Mouse (Mus musculus): ENCODE results near the gene Foxn3.

Gene Foxn3

DNA sequence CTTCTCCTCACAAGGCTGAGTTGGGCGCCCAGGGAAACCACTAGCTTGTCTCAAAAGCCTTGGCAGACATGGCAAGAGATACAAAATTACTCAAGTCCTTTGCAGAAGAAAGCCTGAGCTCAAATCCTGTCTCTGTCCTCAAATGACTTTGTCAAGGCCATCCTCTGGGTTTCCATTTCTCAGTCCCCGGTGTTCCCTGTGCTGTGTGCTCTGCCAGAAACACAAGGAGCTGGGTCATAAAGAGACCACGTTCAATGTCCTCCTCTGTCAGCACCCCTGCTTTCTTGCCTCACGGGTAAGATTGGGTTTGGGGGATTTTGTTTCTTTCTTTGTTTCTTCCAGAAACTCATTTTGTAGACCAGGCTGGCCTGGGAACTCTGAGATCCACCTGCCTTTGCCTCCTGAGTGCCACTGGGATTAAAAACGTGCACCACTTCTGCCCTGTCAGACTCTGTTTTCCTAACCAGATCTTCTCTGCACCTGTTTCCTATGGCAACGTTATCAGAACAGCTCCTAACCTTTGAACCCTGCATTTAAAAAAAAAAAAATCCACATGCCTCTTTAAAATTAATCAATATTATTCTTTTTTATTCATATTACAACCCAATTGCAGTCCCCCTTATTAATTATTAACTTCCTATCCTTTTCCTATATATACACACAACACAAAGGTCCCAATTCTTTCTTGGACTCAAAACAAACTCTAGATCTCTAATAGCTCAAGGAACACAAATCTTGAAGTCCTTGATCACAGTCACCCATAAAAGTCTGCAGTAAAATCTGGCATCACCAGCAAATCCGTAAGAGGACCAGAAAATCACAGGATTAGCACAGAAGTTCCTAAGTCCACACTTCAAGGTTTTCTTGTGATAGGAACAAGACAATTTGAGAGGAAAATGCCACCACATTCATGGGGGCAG is 144.6 kb downstream of the Foxn3 start:
- DNase-seq (ENCODE audit: extremely low read depth, low read depth) = no peak

DNA sequence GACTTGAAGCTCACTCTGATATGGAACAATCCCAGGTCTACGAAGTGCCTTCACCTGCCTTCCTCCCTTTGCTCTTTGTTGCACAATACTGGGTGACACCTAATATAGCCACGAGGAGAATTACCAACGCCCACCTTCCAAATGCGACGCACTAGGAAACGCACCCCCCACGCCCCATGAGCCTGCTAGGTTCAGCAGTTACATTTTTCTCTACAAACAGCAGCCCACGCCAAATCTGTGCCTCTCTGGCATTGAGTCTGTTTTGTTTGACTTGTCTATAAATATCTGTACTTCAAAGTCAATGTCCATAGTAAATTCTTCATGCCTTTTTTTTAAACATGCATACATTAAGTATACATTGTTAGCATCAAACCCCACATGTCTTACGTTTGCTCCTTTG is 145.5 kb downstream of the Foxn3 start:
- no peak for DNase-seq (ENCODE audit: extremely low read depth, low read depth)

DNA sequence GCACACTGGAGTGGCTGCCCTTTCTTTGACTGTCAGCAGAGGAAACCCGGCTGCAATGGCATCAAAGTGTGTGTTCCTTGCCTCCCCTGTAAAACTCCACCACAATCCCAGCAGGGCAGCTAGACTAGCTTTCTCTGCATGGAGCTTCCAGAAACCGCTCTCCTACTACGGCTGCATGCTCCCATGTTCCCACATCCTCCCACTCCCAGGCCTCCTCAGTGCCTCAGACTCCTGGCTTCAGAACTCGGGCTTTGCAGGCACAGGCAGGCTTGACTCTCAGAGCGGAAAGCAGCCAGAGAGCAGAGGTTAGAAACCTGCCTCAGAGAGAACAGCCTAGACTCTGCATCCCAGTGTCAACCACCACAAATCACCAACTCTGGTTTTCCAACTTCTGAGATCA is 147.8 kb downstream of the Foxn3 start:
- DNase-seq (ENCODE audit: extremely low read depth, low read depth) = no peak

DNA sequence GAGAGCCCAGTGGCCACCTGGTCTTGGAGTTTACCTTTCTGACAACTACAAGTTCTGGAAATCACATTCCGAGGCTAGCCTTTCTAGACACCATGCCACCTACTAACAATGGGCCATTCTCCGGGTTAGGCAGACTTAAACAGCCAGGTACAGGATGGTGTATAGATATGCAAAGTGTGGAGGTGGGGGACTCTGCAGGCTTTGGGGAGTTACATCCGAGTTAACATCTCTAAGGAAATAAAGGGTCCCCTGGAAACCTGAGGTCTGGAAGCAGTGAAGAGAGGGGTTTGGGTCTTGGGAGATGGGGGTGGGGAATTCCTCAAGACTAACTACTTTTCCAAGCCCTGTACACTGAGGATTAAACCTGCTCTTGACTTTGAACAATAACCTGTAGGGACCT is 150.9 kb downstream of the Foxn3 start:
- DNase-seq (ENCODE audit: extremely low read depth, low read depth) = no peak

DNA sequence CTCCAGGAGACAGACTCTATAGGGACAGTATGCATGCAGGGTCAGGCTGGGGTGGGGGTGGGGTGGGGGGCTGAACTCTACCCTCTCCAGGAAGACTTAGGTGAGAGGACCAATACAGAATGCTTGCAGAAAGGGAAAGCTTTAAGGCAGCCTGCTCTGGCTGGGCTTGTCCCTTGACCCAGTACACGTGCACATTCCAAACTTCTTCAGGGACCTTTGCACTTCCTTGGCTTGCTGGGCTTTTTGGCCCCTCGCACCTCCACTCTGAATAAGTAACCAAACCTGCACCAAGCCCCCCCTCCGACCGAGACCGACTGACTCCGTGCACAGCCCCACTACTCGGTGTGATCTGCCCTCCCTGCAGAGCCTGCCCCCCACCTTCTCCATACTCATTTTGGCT is 151.3 kb downstream of the Foxn3 start:
- DNase-seq (ENCODE audit: extremely low read depth, low read depth) = no peak

DNA sequence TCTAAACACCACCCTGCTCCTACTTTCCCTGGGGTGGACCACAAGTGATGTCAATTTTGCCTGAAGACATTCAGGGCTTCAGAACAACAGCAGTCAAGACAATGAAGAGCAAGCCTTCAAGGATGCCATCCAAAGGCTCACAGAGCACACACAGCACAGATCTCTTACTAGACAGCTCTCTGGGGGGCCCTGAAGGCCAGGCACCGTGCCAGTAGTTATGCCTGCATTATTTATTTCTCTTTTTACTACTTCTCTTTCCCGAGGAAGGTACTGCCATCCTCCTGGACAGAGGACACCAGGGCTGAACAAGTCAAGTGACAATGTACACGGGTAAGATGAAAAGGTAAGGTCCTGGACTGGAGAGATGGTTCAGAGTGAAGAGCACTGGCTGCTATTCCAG is 154.7 kb downstream of the Foxn3 start:
- no peak for DNase-seq (ENCODE audit: extremely low read depth, low read depth)

DNA sequence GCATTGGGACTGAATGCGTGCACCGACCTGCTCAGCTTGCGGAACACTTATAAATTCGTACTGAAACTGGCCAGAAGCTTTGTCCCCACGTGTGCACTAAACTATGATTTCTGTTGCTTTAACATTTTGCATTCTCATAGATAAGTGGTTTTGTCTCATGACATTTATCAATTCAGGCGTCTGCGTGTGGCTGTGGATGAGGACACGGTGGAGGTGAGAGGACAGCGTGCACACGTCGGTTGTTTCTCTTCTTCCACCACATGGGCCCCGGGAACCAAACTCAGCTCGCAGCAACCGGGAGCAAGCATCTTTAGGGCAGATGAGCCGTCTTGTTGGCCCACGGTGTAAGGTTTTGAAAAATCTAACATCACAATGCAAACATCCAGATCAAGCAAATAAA is 155.3 kb downstream of the Foxn3 start:
- DNase-seq (ENCODE audit: extremely low read depth, low read depth) = no peak

DNA sequence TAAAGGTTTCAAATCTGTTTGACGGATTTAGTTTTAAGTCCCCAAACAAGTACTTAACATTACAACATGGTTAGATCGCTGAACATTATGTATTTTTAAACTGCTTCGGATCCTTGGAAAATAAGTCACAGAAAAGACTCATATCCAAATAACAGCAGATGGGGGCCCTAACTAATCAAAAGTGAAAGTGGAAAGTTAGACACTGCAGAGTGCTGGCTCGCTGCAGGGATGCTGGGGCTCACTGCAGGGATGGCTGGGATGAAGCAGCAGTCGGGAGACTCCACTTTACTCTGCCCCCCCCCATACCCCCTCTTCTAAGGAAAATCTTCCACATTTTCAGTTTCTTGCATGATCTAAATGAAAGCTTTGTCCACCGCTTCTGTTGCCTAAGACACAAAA is 156.1 kb downstream of the Foxn3 start:
- DNase-seq (ENCODE audit: extremely low read depth, low read depth) = no peak

DNA sequence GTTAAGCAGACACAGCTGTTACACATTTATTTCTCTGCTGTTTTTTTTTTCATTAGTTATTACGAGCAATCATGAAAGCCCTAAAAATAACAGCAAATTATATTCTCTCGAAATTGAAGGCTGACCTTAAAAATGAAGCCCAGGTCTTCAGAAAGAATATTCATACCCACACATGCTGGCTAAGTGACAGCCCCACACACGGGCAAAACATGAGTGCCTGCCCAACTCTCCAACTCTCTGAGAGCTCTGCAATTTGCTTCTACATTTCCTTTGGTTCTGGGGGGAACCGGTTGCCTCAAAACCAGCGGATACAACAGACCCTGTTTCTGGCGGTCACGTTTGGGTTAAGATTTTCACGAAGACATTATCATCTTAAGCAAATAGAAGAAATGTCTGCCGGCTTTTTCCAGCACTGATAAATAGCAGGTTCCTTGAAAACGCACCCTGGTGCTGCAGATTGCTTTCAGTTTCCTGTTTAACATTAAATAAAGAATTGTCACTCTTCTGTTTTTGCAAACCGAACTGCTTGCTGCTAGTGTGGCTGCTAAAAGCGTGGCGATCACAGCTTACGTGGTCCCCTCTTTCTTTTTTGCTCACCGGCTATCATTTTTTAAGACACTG is 156.6 kb downstream of the Foxn3 start:
- peak; percentile 68 for DNase-seq (ENCODE audit: extremely low read depth, low read depth)

DNA sequence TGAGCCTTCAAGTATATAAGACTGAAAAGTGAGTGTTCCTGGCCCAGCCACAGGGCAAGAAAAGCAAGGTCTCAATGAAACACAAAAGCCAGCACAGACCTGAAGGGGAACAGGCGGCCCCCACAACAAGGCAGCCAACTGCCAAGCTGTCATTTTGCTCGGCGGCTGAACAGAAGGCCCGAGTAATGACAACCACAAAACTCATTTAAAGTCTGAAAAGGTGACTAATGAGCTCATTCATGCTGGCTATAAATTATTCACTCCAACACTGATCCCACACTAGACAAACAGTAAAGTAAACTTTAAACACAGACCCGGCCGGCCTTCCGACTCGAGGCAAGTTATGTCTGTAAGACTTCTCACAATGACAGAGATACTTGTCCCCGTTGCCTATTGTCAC is 157.1 kb downstream of the Foxn3 start:
- no peak for DNase-seq (ENCODE audit: extremely low read depth, low read depth)

DNA sequence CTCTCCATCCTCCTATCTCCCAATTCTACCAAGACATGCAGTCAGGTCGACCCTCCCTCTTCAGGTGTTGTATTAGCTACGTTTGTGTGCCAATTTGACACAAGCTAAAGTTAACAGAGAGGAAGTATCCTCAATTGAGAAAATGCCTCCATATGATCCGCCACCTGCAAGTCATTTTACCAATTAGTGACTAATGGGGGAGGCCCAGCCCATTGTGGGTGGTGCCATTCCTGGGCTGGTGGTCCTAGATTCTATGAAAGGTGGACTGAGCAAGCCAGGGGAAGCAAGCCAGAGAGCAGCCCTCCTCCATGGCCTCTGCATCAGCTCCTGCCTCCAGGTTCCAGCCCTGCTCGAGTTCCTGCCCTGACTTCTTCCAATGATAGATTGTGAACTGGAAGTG is 158.0 kb downstream of the Foxn3 start:
- DNase-seq (ENCODE audit: extremely low read depth, low read depth) = no peak

DNA sequence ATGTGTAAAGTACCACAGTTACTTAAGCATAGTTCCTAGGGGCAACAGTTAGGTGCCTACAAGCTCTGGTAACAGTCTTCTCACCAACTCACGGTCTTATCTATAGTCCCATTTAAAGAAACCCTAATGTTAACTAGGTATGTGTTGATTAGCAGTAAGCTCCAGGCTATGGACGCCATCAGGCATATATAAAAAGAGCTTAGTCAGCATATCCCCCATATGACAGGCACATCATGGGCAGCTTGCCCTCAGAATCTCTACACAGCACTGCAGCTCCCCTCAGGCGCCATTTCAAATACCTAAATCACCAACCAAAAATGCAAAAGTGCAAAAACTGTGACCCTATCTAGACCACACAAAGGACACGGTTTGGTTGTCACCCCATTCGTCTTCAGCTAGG is 160.4 kb downstream of the Foxn3 start:
- no peak for DNase-seq (ENCODE audit: extremely low read depth, low read depth)

DNA sequence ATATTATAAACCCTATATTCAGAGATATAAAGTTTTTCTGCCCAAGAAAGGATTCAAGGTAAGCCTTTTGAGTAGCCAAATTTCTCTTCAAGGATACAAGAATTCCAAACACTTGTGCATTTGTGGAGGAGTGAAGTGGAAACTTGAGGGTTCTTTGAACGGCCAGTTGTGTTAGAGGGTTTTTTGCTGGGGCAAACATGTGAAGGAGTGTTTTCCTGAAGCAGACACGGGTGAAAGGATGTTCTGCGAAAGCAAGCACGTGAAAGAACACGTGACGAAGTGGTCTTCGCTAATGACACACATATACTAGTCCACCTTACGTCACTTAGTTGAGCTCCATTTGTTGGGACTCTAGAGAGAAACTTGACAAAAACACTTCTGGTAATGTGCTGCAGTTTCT is 162.5 kb downstream of the Foxn3 start:
- DNase-seq (ENCODE audit: extremely low read depth, low read depth) = no peak

DNA sequence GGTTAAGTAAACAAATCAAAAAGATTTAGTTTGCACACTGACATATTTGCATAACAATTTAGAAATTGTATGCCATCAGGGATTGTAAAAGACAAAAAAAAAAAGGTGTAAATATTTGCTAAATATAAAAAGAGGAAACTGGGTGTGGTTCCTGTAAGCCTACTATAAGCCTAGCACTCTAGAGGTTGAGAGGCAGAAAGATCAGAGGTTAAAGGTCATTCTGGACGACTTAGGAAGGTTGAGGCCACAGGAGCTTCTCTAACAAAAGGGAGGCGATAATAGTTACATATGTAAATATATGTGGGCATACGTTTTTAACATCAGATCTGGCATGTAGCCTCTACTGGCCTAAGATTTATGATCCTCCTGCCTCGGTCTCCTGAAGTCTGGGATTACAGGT is 163.8 kb downstream of the Foxn3 start:
- DNase-seq (ENCODE audit: extremely low read depth, low read depth) = no peak

DNA sequence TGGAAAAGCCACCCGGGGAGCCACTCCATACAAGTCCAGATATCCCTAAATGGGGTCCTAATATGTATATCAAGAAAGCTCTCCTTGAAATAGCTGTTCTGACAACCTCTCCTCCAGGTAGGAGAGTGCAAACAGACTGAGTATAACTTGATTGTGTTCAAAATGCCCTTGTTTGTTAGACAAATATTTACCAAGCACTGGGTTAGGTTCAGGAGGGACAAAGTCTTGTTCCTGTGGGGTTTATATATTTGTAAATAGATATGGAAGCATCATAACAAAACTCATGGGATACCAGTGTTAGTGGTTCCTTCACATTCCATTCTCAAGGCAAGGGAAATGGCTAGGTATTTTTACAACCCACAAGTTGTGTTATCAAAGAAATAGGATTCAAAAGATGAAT is 166.9 kb downstream of the Foxn3 start:
- no peak for DNase-seq (ENCODE audit: extremely low read depth, low read depth)

DNA sequence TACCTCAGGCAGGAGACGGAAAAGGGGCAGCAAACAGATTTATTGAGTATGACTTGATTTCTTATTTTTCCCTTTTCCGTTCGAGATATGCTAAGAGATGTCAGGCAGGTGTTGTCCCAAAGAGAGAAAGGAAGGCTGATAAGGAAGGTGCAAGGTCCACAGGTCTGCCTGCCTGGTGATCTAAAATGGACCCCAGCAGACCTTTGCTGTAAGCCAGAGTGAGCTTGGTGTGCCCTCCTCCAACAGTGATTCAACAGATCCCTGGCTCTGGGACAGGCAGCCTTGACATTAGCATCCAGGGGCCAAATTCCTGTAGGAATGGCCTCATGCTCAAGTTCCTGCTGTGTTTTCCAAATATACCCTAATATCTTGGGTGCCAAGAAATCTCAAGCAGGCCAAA is 168.3 kb downstream of the Foxn3 start:
- DNase-seq (ENCODE audit: extremely low read depth, low read depth) = no peak

DNA sequence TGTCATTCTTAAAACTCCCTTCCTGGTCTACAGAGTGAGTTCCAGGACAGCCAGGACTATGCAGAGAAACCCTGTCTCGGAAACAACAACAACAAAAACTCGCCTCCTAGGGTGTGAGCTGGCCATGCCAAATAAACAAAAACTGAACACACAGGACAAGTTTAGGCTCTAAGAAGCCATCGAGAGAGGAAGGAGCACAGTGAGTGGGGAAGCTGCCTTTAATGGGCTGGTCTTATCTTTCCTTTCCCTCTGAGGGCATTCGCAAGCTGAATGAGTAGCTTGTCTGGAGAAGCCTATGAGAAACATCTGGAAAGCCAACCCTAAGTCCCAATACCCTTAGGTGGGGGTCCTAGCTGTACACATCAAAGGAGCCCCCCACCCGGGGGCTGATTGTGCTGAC is 168.7 kb downstream of the Foxn3 start:
- no peak for DNase-seq (ENCODE audit: extremely low read depth, low read depth)

DNA sequence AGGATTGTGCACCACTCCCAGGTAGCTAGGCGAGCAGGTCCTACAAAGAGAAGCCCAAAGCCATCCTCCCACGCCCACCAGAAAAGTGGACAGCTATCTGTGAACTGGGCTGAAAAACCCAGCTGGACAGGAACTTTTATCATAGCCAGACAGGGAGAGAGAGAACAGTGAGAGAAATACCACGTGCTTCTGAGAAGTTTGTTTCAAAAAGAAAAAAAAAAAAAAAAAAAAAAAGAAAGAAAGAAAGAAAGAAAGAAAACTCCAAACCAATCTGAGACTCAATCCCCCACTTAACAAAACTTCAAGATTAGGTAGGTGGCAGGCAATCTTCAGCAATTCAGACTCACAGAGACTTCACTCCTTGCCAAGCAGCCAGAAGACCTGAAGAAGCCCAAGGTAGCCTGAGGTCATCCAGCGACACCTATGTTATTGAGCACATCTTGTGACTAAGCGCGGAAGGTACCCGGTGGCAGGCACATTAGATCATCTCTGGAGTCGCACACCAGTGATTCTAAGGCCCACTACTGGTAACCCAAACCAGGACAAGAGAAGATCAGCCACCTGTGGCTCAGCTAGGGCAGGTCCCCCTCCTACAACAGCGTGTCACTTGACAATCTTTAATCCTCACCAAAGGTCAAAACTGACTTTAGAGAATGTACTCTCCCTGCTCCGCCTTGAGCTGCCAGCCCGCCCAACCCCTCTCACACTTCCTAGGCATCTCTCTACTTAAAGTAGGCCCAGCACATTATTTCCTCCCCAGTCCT is 169.3 kb downstream of the Foxn3 start:
- DNase-seq (ENCODE audit: extremely low read depth, low read depth) = no peak

DNA sequence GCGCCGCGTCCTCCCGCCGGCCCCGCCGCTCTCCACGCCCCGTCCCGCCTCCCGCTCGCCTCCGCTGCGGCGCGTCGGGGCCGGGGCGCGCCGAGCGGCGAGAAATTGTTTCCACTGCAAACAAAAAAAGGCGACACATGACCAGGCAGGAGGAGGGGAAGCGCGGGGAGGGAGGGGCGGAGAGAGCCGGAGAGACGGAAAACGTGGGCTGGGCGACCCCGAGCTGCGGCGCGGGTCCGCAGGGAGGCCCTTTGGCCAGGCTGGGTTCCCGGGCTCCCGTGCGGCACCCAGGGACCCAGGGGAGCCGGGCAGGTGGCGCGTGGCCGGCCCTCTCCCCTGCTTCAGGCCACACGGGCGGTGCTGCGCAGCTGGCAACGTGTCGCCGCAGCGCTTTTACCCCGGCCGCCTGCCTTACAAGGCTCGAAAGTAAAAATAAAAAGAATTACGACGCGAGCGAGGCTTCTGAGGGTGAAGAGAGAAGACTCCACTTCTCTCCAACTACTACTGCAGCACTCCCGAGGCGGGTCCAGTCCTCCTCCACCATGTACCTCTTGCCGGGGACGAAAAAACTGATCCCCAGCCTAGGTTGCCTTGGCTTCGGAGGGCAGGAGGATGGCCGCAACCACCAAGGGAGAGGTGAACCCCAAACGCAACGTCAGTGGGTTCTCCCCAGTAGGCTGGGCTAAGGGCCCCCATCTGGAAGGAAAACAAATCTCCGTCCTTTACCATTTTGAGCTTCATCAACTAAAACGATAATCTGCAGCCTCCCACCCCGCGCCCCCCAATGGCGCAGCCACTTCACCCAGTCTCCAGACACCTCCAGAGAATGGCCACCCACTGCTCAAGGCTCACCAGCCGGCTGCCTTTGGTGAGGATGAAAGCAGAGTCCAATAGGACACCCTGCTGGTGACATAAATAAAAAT is 170.2 kb downstream of the Foxn3 start:
- DNase-seq (ENCODE audit: extremely low read depth, low read depth) = no peak

DNA sequence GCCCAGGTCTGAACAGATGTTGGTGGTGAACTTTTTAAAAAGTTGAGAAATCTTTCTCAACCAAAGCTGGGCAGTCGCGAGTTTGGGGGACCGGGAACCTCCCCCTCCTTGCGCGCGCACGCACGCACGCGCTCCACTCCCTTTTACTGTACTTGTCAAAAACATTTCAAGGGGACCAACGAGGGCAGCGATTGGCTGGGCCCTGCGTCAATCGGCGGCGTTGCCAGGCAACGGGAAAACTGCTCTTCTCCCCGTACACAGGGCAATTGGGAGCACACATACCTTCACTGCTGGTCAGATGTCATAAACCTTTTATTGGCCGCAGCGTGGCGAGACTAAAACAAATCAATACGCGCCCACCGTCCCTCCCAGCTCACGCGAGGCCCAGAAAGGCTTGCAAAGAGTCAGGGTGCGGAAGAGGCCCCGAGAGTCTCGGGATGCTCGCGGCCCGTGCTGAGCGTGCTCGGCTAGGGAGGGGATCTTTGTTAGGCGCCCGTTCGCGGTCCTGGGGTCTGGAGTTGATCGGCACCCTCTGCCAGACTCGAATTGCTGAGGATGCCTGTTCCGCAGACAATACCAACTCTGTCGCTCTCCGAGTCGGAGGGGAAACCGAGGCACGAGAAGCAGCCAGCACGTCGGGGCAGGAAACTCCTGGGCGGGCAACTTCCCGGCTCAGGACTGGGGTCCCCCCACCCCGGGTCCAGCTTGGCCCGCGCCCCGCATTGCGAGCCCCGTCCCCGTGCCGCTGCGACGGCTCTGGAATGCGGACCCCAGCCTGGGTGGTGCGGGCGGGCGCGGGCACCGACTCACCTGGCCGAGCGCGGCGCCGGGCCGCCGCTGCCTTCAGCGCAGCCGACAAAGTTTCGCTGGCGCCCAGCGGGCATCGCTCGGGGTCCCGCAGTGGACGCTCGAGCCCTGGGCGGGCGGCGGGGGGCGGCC is 171.2 kb downstream of the Foxn3 start:
- DNase-seq (ENCODE audit: extremely low read depth, low read depth) = peak; percentile 98

Data from MEL-GATA-1-ER (cell line).